Mouse (Mus musculus) left cerebral cortex, adult 2 months (tissue): ENCODE data around the gene Gm5930. TPM values are rescaled to one million over a fixed set of nuclear protein-coding genes. Genes with fewer than 3 reads are reported as not detected.
A peak's percentile ranks its signal among the peaks of the same experiment; 100 is the strongest.
"Not testable (repeated sequence)": the region's sequence is repeated elsewhere in the genome, so short reads cannot be mapped to it uniquely, and the experiment has no call there.

Experiments
- DNase-seq, 2 experiments: peaks; one replicate each; pipeline ENCODE4 v3.0.0; 2021 to 2022; ENCODE audit warnings: low spot score in 2 of 2, mixed read lengths in 1 of 2; ENCODE audit errors: extremely low spot score in 1 of 2
- H3K27ac ChIP-seq: fragments of 200-600 bp; 2 replicates; pipeline ENCODE4 v1.8.1; 2022
- H3K4me3 ChIP-seq: fragments of 200-600 bp; 2 replicates; pipeline ENCODE4 v1.8.1; 2022
- CTCF ChIP-seq: fragments of 200-600 bp; IDR thresholded peaks from 2 replicates; pipeline ENCODE4 v1.8.1; 2022; ENCODE audit warnings: antibody characterized with exemption, mild to moderate bottlenecking, moderate library complexity
- intact Hi-C: fragments of 180-260 bp; cut with DNase I; formaldehyde crosslinking; loops from one replicate; pipeline ENCODE4 v1.15.1; 2025
- long read RNA-seq, 2 experiments: library from polyadenylated mRNA; stranded (forward); transcript quantifications; one replicate each; pipeline ENCODE4 v2.0.0; 2021; ENCODE audit warnings: borderline mapping rate in 2 of 2
- total RNA-seq, 2 experiments: library from RNA; stranded (reverse); gene quantifications; 2 replicates each; pipeline ENCODE4 v1.2.3; 2021

Gm5930 gene
- not detected for total RNA-seq
- long read RNA-seq, experiment 1: 0 reads
- long read RNA-seq, experiment 2: 0 reads

DNA sequence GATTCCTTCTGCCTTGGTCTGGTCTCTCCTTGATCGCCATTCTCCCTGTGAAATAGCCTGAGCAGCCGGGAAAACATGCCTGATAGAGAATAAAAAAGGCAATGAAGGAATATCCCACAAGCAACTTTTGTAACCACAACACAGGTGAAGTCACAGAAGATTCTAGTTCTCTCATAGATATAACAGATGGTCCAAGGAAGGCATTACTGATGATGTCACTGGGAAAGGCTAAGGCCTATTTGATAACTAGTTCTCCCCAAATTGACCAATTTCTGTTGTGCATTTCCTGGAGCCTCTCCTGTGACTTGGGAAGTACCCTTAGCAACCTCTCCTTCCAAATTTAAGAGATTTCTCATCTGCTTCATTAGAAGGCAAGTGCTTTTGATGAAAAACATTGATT lies at the start of gene Gm5930:
TSS of gene Gm5930 (minus strand) at position 101 of the 400 bp plus-strand sequence.
- DNase-seq, H3K4me3 ChIP-seq, intact Hi-C loops, H3K27ac ChIP-seq: not testable (repeated sequence)

DNA sequence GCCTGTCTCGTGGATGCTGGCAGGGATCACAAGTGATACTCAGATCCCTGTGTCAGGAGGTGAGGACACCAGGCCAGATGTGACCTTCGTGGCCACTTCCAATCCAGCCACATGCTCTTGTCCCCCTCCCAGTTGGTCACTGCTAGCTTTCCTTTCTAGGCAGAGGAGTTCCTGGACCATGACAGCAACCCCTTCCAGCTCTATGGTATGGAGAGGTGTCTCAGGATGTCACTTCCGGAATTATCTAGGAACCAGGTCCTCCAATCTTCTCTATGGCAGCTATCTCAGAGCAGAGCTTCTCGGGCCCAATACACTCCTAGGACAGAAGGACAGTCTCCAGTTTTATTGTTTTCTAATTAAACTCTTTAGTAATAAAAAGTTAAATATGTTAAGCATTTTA lies 45.8 kb upstream of the Gm5930 start:
- intact Hi-C loops, H3K4me3 ChIP-seq, H3K27ac ChIP-seq, DNase-seq: not testable (repeated sequence)

DNA sequence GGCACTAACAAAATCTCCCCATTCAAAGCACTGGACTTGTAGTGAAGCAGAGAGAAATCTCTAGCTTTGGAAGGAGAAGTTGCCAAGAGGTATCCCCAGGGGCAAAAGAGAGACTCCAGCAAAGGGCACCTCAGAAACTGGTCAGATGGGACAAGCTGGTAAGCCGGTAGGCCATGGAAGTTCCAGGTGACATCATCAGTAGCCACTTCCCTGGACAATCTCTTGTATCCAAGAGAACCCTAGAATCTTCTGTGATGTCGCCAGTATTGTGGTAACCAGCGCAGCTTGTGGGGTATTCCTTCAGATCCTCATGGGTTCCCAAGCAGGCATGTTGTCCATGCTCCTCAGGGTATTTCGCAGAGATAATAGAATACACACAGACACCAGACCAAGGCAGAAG lies 26.7 kb upstream of the Gm5930 start, which contains the start of gene Gm8229:
TSS of gene Gm8229 (plus strand) at position 301 of the 400 bp plus-strand sequence.
- H3K4me3 ChIP-seq, H3K27ac ChIP-seq, DNase-seq, intact Hi-C loops: not testable (repeated sequence)

DNA sequence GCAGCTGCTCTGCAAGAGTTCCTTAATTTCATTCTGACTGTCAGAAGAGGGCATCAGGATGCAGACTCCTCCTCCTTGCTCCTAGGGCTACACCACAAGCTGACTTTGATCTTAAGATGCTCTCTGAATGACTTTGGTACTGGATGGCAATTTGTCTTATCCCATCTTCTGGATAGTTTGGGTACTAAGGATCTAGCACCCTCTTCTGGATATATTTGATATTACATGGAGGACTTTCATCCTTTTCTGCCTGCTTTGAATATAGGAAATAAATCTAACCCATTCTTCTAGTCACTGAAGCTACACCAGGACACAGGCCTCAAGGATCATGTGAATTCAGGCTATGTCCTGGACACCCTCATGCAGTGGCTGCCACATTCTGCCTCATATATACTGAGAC lies 23.9 kb upstream of the Gm5930 start:
- H3K4me3 ChIP-seq, DNase-seq, H3K27ac ChIP-seq, intact Hi-C loops: not testable (repeated sequence)
- TF ChIP-seq CTCF: peak; percentile 41

DNA sequence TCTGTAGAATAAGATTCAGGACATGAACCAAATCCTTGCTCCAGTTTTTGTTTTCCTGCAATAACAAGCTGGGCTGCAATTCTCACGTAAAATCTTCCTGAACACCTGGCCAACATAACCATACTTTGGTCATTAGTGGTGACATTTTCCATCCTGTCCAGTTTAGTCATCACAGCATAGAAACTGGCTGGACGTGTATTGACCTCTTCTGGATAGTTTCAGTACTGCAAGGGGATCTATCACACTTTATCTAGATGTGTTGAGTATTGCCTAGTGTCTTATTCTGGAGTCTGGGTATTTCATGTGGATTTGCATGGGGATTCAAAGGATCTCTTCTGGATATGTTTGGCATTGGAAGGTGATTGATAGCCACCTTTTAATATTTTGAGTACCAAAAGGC lies 23.0 kb upstream of the Gm5930 start:
- H3K27ac ChIP-seq, intact Hi-C loops, H3K4me3 ChIP-seq, DNase-seq: not testable (repeated sequence)
- TF ChIP-seq CTCF: peak; percentile 13; the same call in 1 of the 2 replicates

DNA sequence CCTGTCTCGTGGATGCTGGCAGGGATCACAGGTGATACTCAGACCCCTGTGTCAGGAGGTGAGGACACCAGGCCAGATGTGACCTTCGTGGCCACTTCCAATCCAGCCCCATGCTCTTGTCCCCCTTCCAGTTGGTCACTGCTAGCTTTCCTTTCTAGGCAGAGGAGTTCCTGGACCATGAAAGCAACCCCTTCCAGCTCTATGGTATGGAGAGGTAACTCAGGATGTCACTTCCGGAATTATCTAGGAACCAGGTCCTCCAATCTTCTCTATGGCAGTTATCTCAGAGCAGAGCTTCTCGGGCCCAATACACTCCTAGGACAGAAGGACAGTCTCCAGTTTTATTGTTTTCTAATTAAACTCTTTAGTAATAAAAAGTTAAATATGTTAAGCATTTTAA lies 26.3 kb downstream of the Gm5930 start:
- H3K27ac ChIP-seq, intact Hi-C loops, H3K4me3 ChIP-seq: not testable (repeated sequence)

DNA sequence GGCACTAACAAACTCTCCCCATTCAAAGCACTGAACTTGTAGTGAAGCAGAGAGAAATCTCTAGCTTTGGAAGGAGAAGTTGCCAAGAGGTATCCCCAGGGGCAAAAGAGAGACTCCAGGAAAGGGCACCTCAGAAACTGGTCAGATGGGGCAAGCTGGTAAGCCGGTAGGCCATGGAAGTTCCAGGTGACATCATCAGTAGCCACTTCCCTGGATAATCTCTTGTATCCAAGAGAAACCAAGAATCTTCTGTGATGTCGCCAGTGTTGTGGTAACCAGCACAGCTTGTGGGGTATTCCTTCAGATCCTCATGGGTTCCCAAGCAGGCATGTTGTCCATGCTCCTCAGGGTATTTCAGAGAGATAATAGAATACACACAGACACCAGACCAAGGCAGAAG lies 53.1 kb downstream of the Gm5930 start, which contains the start of gene Gm8220:
TSS of gene Gm8220 (plus strand) at position 301 of the 400 bp plus-strand sequence.
- H3K4me3 ChIP-seq, intact Hi-C loops, DNase-seq, H3K27ac ChIP-seq: not testable (repeated sequence)

More for the DNA sequence above, 26.3 kb downstream of the Gm5930 start:
- not testable (repeated sequence) for DNase-seq

Other genes with a start within 250 kb of the Gm5930 start
- gene Ear2, start 235.9 kb downstream of the Gm5930 start, total RNA-seq: not detected
- not detected for gene Gm3327, start 214.7 kb downstream of the Gm5930 start, total RNA-seq
- gene Gm8212, start 140.9 kb downstream of the Gm5930 start, total RNA-seq: not detected
- under 1 TPM; 0.30 to 0.57 TPM for gene 4930503E14Rik, start 125.3 kb downstream of the Gm5930 start, total RNA-seq
- not detected for gene Gm8220, start 53.0 kb downstream of the Gm5930 start, total RNA-seq
- not detected for gene Gm8229, start 26.8 kb upstream of the Gm5930 start, total RNA-seq
- not detected for gene Gm3371, start 72.1 kb upstream of the Gm5930 start, total RNA-seq
- not detected for gene Gm8232, start 95.1 kb upstream of the Gm5930 start, total RNA-seq
- not detected for gene BC061237, start 153.9 kb upstream of the Gm5930 start, total RNA-seq
- not detected for gene Gm17093, start 179.7 kb upstream of the Gm5930 start, total RNA-seq
- not detected for gene Gm8247, start 244.6 kb upstream of the Gm5930 start, total RNA-seq